Mouse (Mus musculus) ES-Bruce4 (cell line): Measurements from ENCODE around the gene Nup62.

Experiments used
- CTCF ChIP-seq: IDR thresholded peaks from one replicate; pipeline ENCODE4 v1.8.1; 2011; ENCODE audit warnings: low read depth, low read length
- EP300 ChIP-seq: IDR thresholded peaks from 2 replicates; pipeline ENCODE4 v1.6.1; 2011; ENCODE audit warnings: low read depth, low read length; ENCODE audit not compliant: insufficient read depth
- POLR2A ChIP-seq: IDR thresholded peaks from one replicate; pipeline ENCODE4 v1.8.1; 2011; ENCODE audit warnings: low read length; ENCODE audit not compliant: insufficient read depth

DNA sequence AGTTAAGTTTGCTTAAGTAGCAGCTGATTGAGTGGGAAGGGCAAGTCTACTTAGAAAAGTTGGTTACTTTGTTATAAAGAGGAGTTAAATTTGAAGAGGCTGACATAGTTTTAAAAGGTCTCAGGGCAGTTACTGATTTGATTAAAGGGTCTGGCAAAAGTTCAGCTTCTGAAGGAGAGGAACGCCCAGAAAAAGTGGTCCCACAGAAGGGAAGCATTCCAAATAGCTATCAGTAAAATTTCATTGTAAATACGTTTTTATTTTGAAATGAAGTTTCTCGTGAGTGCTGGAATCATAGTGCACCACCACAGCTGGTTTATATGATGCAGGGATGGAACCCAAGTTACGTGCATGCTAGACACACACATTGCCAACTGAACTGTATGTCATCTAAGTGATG, 16.9 kb downstream of the Nup62 start:
- TF ChIP-seq CTCF (no peak), POLR2A (no peak), EP300 (no peak)
